In the genomic region with DNA sequence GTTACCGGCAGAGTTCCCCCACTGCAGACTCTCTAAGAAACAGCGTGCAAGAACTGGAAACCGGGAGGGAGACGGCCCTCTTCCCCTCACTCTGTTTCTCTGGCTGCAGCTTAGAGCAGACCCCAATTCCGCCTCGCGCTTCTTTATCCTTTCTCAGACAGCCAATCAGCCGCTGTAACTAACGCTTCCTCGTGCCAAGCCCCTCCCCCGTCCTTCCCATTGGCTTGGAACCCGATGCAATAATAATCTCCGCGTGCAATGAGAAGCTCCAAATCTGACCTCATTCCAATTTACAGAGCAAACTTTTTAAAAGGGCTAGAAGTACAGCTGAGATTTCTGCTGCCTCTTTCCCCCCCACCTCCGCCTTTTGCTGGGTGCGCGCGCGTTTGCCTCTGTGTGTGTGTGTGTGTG, we compare ENCODE assay signal across 8 mouse cellular contexts. TPM values are rescaled to one million over a fixed set of nuclear protein-coding genes. Genes with fewer than 3 reads are reported as not detected.
DNase-seq lines count a peak whose midpoint lies in the region; ATAC-seq lines count a peak whose summit lies in the region.

Gene Sox4, minus strand, starts transcription at position 133 of the 411 bp plus-strand sequence.

- peaks cover 50% of the 10 kb centered on the region for H3K4me1 ChIP-seq in megakaryocyte, embryonic 14.5 days

- peak within 1 kb of the TSS; percentile 92 for H3K4me3 ChIP-seq in megakaryocyte, embryonic 14.5 days (replicated peaks)

- H3K36me3 ChIP-seq in megakaryocyte, embryonic 14.5 days (replicated peaks; ENCODE audit: low read length) = no peaks in the 10 kb centered on the region

- H3K9me3 ChIP-seq in megakaryocyte, embryonic 14.5 days = no peaks in the 10 kb centered on the region

- peak; percentile 96 to 99 for DNase-seq in adrenal gland, adult (ENCODE audit: inconsistent age in 2 of 2, low spot score in 1 of 2)
- DNase-seq in embryo, embryonic 10 days (ENCODE audit: low spot score) = peak; percentile 98
- peak; percentile 94 for DNase-seq in gastrocnemius, postnatal 25 days
- DNase-seq in left cerebral cortex, adult 9 months (ENCODE audit: low spot score in 2 of 2) = peak; percentile 89 to 94
- DNase-seq in right cerebral cortex, postnatal 14 days = peak; percentile 95
- peak; percentile 86 for DNase-seq in urinary bladder, postnatal 25 days (ENCODE audit: low spot score)

- peak; percentile 73 for ATAC-seq in inflammation-experienced regulatory T-cells, adult 6 months

- peaks cover 44% of the 10 kb centered on the region for H3K27me3 ChIP-seq in megakaryocyte, embryonic 14.5 days (replicated peaks)

RNA-seq across cellular contexts. Expression of gene Sox4, which starts in this region (rescaled TPM):
- total RNA-seq in gastrocnemius, postnatal 25 days (2021) = 1 to 10 TPM; 4.8 to 5.3 TPM
- under 1 TPM in 2 of 3 experiments, not detected in 1; 0.08 to 0.15 TPM for polyA plus RNA-seq in inflammation-experienced regulatory T-cells, adult 6 months (2017; shearing (Covaris generic))
- polyA plus RNA-seq in megakaryocyte, embryonic 14.5 days (2012; ENCODE audit: insufficient read depth, low replicate concordance) = 18.8 and 21.8 TPM in 2 replicates

Comparison
In these comparisons a context has a peak if more than half of its experiments do, and no peak if none do; other contexts are left out.
1. Peak in every context shown above with its lines: DNase-seq, ATAC-seq and H3K4me3 ChIP-seq.
2. RNA of gene Sox4 (polyA plus RNA-seq): 18.8 to 21.8 TPM in megakaryocyte, embryonic 14.5 days; 0.08 to 0.15 TPM in inflammation-experienced regulatory T-cells, adult 6 months; every median in the first group is over 10 times any median in the second.
3. Peak in ATAC-seq in inflammation-experienced regulatory T-cells, adult 6 months; RNA of the gene not detected or under 1 TPM.